Mouse (Mus musculus): ENCODE results near the gene Med12l.

The Med12l gene

GRCm38 (mm10) chr3:59175234-59175633 is 169.6 kb downstream of the Med12l start:
- ATAC-seq (ENCODE audit: insufficient number of reproducible peaks, low FRiP score, low TSS enrichment) = peak; percentile 75

GRCm38 (mm10) chr3:59176871-59177270 is 171.2 kb downstream of the Med12l start:
- peak; percentile 80 for ATAC-seq (ENCODE audit: insufficient number of reproducible peaks, low FRiP score, low TSS enrichment)

- no peak for ATAC-seq (ENCODE audit: insufficient number of reproducible peaks, low FRiP score, low TSS enrichment)
Measured at GRCm38 (mm10) chr3:59181134-59181533, 175.5 kb downstream of the Med12l start.

- no peak for ATAC-seq (ENCODE audit: insufficient number of reproducible peaks, low FRiP score, low TSS enrichment)
Measured at GRCm38 (mm10) chr3:59182129-59182528, 176.5 kb downstream of the Med12l start.

- no peak for ATAC-seq (ENCODE audit: insufficient number of reproducible peaks, low FRiP score, low TSS enrichment)
Measured at GRCm38 (mm10) chr3:59185662-59186061, 180.0 kb downstream of the Med12l start.

- no peak for ATAC-seq (ENCODE audit: insufficient number of reproducible peaks, low FRiP score, low TSS enrichment)
Measured at GRCm38 (mm10) chr3:59187336-59187735, 181.7 kb downstream of the Med12l start.

GRCm38 (mm10) chr3:59191674-59192073 is 186.0 kb downstream of the Med12l start:
- no peak for ATAC-seq (ENCODE audit: insufficient number of reproducible peaks, low FRiP score, low TSS enrichment)

GRCm38 (mm10) chr3:59194099-59194498 is 188.5 kb downstream of the Med12l start:
- ATAC-seq (ENCODE audit: insufficient number of reproducible peaks, low FRiP score, low TSS enrichment) = no peak

- ATAC-seq (ENCODE audit: insufficient number of reproducible peaks, low FRiP score, low TSS enrichment) = no peak
Measured at GRCm38 (mm10) chr3:59194938-59195337, 189.3 kb downstream of the Med12l start, which contains the start of gene Gpr87. TSS of gene Gpr87 (minus strand) at chr3:59195104.

- peak; percentile 61; the same call in 1 of the 2 replicates for ATAC-seq (ENCODE audit: insufficient number of reproducible peaks, low FRiP score, low TSS enrichment)
Measured at GRCm38 (mm10) chr3:59197329-59197948, 191.8 kb downstream of the Med12l start.

- ATAC-seq (ENCODE audit: insufficient number of reproducible peaks, low FRiP score, low TSS enrichment) = no peak
Measured at GRCm38 (mm10) chr3:59203802-59204520, 198.3 kb downstream of the Med12l start.

- ATAC-seq (ENCODE audit: insufficient number of reproducible peaks, low FRiP score, low TSS enrichment) = no peak
Measured at GRCm38 (mm10) chr3:59204719-59205503, 199.3 kb downstream of the Med12l start.

GRCm38 (mm10) chr3:59205941-59206340 is 200.3 kb downstream of the Med12l start:
- no peak for ATAC-seq (ENCODE audit: insufficient number of reproducible peaks, low FRiP score, low TSS enrichment)

GRCm38 (mm10) chr3:59208650-59209548 is 203.3 kb downstream of the Med12l start:
- peak; percentile 59 for ATAC-seq (ENCODE audit: insufficient number of reproducible peaks, low FRiP score, low TSS enrichment)

- no peak for ATAC-seq (ENCODE audit: insufficient number of reproducible peaks, low FRiP score, low TSS enrichment)
Measured at GRCm38 (mm10) chr3:59210089-59210488, 204.5 kb downstream of the Med12l start.

GRCm38 (mm10) chr3:59210727-59211126 is 205.1 kb downstream of the Med12l start, which contains the start of gene P2ry13:
TSS of gene P2ry13 (minus strand) at chr3:59210882.
- no peak for ATAC-seq (ENCODE audit: insufficient number of reproducible peaks, low FRiP score, low TSS enrichment)

- ATAC-seq (ENCODE audit: insufficient number of reproducible peaks, low FRiP score, low TSS enrichment) = no peak
Measured at GRCm38 (mm10) chr3:59211784-59212183, 206.2 kb downstream of the Med12l start.

- no peak for ATAC-seq (ENCODE audit: insufficient number of reproducible peaks, low FRiP score, low TSS enrichment)
Measured at GRCm38 (mm10) chr3:59212404-59212803, 206.8 kb downstream of the Med12l start.

GRCm38 (mm10) chr3:59217211-59217610 is 211.6 kb downstream of the Med12l start:
- no peak for ATAC-seq (ENCODE audit: insufficient number of reproducible peaks, low FRiP score, low TSS enrichment)

GRCm38 (mm10) chr3:59219326-59219725 is 213.7 kb downstream of the Med12l start:
- no peak for ATAC-seq (ENCODE audit: insufficient number of reproducible peaks, low FRiP score, low TSS enrichment)

Measured in cerebellum, adult (tissue).